Mouse (Mus musculus) A20 (cell line): ENCODE measurements around the gene Comt.
A peak's percentile ranks its signal among the peaks of the same experiment; 100 is the strongest.

Source experiments
- DNase-seq: peaks from one replicate; pipeline ENCODE4 v3.0.0-alpha.2; 2011; ENCODE audit warnings: low read depth, low spot score

Gene Comt

DNA sequence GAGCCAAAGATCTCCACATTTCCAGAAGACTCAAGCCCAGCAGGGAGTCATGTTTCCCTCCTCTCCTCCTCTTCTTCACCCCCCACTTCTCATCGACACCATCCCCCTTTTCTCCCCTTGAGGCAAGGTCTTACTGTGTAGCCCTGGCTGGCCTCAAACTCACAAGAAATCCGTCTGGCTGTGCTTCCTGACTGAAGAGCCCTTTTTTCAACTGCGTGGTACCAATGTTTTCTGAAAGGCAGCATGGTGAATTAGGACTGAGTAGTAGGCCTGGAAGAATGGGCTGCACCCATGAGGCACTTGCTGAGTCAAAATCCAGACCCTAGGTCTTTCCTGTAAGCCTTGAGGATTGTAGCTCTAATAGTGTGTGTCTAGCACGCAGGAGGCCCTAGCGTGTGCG lies 36.3 kb downstream of the Comt start:
- DNase-seq: no peak

DNA sequence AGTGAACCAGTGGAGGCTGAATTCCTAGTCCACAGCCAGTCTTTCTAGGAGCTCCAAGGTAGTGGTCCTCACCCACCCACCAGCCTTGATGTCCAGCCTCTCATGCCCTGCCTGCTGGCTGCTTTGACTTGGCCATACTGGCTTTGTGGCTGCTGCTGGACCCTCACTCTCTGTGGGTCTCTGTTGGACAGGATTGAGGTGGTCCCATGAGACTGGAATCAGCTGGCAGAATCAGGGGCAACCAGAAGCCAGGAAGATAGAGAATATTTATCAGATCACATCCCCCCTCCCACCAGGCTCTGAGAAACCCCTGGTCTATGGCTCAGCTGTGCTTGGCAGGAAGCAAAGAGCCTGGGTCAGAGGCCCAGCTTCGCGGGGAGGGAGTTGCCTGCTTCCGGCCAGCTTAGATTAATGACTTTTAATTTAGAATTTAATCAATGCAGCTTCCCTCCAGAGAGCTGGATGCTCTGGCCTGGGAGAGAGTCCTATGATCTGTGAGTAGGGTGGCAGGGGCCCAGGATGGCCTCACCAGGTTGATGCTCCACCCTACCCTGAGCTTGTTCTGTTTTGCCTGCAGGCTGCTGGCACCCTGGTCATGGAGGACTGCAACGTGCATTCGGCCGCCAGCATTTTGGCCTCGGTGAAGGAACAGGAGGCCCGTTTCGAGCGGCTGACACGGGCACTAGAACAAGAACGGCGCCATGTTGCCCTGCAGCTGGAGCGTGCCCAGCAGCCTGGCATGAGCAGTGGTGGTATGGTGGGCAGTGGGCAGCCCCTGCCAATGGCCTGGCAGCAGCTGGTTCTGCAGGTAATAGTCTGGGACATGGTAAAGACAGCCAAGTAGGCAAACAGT lies 37.8 kb downstream of the Comt start:
- no peak for DNase-seq

DNA sequence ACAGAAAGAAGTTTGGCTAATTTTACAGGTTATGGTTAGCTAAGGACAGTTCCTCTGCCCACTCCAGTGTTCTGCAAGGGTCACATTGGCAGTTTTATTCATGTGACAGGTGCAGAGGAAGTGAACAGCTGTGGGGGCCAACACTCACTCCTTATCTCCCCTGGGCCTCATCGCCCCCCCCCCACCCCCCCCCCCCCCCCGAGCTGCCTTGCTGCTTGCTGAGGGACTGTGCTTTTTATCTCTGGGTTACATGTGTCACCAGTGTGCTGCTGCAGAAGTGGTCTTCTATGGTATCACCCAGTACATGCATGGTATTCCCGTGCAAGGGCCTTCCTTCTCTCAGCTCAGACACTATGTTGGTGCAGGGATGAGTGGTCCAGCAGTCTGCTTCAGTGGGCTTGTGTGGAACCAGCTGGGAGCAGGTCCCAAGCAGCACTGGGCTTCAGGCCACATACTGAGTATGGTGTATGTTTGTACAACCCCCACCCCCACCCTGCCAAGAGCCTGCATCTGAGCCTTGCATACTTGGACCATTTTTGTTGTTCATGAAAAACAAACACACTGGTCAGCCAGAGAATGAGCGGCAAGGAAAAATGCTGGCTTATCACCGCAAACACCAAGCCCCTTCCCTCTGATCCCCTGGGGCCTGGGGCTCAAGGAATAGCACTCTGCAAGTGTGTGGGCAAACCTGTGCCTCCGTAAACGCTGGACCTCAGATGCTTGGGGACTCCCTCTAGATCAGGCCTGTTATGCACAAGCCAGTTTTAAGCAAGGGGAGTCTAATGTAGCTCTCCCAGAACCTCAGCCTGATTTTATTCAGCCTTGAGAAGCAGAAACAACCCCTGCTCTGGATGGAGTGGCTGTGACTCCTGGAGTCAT lies 38.7 kb downstream of the Comt start:
- DNase-seq: no peak

DNA sequence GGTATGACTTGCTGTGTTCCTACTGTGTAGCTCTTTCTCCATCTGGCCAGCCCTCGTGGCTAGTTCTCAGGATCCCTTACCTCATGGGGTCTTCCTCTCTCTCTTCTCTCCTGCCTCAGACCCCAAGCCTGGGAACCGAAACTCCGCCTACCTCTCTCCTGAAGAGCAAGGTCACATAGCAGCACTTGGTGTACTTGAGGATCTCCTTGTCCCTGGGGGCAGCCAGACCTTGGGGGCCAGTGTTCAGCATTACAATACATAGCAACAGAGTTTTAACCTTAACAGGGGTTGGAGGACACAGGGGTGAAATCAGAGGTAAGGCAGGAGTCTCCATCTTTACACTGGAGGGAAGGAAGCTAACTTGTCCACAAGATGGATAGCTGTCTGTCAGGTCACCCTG lies 39.7 kb downstream of the Comt start:
- no peak for DNase-seq

DNA sequence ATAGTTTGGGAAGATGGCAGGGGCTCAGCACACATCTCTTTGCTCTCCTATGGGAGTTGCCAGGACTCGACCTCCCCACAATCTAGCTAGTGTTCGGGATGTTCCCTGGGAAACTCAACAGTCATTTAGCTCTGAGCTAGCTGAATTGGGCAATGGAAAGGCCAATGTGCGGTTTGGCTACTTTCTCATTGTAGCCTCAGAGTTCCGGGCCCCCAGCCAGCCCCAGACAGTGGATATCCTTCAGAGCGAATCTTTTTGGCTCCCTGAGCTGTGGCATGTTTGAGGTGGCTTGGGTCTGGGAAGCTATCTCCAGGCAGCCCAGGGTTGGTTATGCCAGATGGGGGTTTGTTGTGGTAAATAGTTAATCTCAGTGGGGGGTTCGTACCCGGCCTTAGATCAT lies 40.2 kb downstream of the Comt start:
- DNase-seq: no peak

DNA sequence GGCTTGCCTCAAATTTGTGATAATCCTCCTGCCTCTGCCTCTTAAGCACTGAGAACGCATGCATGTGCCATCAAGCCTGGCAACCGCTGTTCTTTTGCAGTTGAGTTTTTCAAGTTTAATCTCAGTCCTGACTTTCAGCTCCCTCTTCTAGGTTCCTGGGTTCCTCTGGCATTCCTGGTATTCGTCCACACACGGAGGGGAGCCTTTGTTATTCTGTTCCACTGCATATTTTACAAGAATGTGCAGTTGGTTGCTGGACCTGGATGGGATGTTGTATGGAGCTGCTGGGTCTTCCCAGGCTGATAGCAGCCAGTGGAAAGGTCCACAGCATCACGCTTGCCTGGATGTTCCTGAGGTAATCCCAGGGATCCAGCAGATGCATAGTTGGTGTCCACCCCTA lies 41.2 kb downstream of the Comt start:
- DNase-seq: no peak

DNA sequence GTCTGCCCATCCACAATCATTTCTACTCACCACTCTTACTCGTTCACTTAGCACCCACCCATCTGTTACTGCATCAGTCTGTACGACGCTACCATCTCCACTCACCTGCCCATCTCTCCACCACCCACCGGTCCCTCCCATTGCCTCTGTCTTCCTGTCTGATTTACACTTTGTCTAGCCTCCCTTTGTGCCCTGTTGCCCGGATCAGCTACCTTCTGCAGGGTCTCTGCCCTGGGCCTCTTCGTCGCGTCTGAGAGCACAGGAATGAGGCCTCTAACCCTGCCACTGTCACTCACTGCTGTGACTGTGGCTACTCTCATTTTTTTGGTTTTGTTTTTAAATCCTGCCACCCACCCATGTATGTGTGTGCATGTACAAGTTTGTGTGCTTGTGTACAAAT lies 42.0 kb downstream of the Comt start:
- DNase-seq: no peak

DNA sequence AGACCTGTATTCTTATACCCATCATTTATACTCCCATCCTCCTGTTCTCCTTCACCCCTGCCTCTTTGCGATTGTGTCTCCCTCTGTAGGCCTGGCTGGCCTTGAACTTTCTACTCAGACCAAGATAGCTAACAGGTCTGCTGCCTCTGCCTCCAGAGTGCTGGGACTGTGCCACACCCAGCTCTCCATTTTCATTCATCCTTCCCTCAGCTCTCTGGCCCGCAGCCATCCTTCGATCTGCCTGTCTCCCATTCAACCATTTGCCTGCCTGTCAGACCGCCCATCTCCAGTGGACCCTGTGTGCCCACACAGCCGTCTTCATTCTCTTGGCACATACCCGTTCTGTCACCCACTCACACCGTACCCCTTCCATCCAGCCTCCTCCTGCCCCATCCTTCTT lies 42.4 kb downstream of the Comt start:
- no peak for DNase-seq

DNA sequence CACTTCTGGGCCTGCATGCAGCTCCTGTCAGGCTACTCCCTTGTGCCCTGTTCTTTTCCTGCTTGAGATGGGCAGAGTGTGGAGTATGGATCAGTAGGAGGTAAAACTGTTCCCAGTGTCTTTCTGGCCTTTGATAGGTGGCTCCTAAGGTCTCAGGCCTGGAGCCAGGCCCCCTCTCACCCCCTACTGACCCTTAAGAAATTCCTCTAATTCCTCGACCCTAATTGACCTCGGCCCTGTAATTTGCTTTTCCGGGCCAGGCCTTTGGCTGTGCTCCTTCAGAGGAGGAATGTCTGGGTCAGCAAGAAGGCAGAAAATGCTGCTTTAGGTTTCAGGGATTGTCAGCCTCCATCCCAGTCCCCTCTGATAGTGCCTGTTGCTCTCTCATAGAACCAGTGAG lies 42.9 kb downstream of the Comt start:
- no peak for DNase-seq

DNA sequence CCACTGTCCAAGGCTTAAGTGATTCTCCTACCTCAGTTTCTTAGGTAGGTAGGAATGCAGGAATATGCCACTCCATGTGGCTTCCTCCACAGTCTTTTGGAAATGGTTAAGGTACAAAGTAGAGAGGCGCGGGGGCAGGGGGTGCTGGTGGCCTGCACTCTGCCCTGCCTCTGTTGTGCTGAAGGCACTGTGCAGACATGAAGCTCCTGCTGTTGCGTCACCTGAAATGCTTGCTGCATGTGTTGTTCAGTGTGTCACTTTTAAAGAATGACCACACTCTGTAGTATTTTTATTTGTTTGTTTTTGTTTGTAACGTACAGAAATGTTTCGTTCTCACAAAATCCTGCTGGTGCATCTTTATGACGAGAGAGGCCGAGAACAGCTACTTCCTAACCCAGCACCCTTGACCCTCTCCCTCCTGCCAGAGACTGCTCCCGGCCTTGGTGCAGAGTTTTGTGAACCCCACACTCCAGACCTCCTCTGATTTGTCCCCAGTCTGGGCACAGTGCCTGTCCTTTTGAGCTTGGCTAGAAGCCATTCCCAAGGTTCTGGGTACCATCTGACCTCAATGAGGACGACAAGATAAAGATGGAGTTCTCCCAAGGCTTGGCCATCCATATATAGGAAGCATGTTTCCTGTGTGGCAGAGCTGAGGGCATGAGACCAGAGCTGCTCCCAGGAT lies 43.5 kb downstream of the Comt start:
- DNase-seq: no peak

DNA sequence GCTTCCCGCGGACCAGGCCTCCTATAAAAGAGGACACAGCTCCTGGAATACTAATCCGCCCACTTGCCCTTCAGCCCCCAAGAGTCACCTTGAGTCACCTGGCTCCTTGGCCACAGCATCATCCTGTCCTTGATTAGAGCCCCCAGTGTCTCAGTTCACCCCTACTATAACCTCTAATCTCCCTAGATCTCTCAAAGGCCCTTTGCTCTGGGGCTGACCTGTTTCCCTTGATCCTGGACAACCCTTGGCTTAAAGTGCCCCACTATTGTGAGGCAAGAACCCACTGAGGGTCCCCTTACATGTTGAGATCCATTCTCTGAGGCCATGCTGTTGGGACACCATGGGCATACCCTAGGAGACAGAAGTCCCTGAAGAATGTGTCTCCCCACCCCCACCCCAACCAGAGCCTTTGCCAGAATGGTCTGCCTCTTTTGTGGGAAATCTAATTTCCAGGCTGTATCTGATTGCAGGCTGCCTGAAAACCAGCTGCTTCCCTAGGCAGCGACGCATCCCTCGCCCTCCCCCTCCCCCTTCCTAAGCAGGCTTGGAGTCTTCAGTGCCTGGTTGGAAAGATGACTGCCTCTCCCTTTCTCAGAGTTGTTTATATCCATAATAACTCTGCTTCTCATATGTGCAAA lies 44.9 kb downstream of the Comt start:
- DNase-seq: no peak

DNA sequence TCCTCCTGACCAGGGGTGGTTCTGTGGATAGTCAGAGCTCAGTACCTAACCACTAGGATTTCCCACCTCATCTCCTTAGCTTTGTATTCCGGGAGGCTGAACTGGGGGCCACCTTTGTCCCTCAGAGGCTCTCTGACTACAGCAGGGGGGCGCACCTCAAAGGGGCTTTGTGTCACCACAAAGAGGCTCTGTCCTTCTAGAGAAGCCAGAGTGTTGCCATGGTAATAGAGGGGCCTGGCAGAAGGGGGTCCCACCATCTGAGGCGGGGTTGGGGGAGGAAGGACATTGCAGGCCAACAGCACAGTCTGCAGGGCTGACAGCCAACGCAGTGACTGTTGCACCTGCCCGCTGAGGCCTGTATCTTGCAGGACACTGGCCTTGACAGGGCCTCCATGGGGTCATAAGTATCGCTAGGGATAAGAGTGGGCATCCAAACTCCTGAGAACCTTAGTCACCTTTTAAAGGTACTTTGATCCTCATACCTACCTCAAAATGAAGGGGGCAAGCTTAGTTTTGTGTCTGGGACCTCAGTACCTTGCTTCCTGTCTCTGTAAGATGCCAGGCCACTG lies 46.1 kb downstream of the Comt start:
- DNase-seq: no peak

DNA sequence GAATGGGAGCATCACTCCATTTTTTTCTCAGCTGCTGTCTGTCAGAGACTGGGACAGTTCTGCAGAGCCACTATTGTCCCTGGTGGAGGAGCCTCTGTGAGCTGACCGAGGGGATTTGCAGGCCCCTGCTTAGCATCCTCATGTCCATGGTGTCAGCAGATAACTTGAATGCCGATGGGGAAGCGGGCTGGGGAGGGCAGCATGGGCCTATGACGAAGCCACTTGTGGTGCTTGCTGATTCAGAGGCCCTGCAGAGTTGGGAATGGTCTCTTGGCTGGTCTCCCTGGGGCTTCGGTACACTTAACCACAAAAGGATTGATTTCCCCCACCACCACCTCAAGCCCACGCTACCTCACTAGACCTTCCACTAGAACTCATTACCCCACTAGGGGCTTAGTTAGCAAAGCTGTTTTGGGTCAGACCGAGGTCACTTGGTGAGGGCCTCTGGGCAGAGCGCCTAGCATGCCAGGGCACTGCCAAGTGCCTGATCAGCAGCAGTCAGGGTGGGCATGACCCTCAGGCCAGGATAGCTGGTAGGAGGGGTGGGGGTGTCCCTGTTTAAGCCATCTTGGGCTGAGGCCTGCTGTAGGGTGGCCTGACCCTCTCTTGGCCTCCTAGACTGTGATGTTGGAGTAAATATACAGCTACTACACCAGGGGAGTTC lies 47.2 kb downstream of the Comt start:
- no peak for DNase-seq

DNA sequence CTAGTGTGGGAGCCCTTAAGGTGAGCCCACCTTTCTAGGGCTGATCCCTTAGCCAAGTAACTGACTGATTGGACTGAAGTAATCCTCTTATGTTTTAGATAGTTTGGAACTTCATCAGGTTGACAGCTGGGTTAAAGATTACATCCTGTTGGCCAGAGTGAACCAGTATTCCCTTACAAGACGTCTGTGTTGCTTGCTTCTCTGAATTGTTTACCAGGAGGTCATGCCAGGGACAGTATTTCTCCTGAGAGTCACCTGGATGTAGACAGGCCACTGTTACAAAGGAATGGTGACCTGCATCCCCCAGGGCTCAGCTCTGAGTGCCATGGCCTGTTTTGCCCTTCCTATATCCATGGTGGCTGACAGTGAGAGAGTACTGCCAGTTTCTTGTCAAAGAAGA lies 48.2 kb downstream of the Comt start:
- DNase-seq: no peak

DNA sequence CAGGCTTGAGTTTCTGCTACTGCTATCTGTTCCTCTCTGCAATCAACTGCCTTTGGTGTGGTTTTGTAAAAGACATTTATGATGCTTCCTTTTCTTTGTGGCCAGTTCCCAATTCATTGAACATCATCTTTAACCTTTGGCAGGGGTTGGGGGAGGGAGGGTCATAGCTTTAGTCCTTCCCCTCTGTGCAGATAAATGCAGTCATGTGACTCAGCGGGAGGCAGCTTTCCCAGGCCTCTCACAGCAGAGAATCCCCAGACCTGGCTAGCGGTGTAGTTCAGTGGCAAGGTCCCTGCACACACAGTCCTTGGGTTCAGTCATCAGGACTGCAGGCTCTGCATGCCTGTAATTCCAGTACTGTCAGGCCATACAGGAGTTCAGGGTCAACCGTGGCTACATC lies 49.4 kb downstream of the Comt start:
- no peak for DNase-seq

DNA sequence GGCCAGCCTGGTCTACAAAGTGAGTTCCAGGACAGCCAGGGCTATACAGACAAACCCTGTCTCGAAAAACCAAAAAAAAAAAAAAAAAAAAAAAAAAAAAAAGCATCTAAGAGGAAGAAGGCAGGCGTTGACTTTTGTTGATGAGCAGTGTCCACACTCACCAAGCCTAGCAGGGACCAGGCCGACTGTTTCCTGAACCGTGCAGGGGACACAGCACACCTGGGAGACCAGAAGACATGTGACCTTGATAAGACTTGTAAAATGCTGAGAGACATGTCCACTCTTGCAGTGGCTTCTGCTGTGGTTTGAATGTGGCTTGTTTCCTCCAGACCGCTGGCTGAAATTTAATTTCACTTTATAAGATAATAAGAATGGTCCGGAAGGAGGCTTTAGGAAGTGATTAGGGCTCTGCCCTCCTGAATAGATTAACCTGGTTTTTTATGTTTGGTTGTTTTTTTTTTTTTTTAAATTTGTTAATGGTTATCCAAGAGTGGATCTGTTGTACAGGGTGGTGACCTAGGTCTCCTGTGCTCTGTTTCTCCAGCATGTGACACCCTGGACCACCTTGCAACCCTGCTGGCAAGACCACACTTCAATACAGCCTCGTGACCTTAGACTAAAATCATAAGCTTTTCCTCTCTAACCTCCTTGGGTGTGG lies 50.2 kb downstream of the Comt start:
- DNase-seq: peak; percentile 11

DNA sequence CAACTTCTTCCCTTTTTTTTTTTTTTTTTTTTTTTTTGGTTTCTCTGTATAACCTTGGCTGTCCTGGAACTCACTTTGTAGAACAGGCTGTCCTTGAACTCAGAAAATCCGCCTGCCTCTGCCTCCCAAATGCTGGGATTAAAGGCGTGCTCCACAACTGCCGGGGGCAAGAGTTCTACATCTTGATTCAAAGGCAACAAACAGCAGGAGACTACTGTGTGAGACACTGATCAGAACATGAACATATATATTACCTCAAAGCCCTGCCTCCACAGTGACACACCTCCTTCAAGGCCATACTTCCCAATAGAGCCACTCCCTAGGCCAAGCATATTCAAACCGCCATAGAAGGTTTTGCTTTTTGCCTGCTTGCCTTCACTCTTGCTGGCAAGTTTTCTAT lies 53.0 kb downstream of the Comt start:
- DNase-seq: no peak

DNA sequence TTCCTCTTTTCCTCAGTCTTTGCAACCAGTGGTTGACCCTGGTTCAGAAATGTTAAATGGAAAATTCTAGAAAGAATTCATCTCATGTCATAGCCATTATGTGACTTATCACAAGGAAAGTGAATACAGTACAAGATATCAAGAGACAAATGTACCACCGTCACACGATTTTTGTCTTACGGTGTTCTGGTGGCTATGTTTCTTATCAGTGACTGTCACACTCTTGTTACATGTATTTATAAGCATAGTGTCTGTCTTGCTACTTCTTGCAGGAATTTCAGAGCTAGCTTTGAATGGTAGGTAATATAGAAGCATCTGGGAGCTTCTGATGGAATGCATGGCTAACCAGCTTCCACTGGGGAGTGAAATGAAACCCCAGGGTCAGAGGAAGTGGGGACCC lies 56.5 kb downstream of the Comt start:
- DNase-seq: no peak

DNA sequence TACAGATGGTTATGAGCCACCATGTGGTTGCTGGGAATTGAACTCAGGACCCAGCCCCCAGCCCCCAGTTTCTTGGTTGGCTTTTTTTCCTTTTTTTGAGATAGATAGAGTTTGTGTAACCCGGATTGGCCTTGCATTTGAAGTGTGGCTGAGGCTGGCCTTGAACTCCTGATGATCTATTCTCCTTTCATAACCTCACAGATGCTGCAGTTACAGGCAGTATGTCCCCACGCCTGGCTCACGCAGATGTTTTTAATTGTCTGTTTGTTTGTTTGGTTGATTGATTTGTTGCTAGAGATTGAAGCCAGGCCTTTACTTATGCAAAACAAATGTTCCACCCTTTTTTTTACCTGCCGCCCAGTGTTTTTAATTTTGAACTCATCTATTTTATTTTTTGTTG lies 59.8 kb downstream of the Comt start:
- no peak for DNase-seq

DNA sequence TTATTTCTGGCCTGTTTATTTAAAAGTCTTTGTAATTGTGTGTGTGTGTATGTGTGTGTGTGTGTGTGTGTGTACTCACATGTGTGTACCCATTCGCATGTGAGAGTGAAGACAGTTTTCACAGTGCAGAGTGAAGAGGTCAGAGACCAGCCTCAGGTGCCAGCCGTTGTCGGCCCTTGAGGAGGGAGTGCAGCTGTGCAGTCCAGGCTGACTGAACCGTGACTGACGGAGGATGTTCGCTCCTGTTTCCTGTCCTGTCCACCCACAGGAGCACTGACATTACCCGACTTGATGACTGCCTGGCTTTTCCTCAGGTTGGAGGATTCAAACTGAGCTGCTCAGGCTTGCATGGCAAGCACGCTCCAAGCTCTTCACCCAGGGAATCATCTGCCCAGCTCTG lies 63.7 kb downstream of the Comt start:
- peak; percentile 18 for DNase-seq
